Mouse (Mus musculus) myocyte (in vitro differentiated cells): ENCODE data around the gene Dnlz. TPM values are rescaled to one million over a fixed set of nuclear protein-coding genes. Genes with fewer than 3 reads are reported as not detected.
A peak's percentile ranks its signal among the peaks of the same experiment; 100 is the strongest.

Source experiments
- H3K27me3 ChIP-seq: one replicate; pipeline ENCODE4 v1.6.1; 2011; ENCODE audit not compliant: control insufficient read depth, insufficient read depth, insufficient read length
- H3K36me3 ChIP-seq: one replicate; pipeline ENCODE4 v1.6.1; 2011; ENCODE audit not compliant: control insufficient read depth, insufficient read depth
- H3K4me2 ChIP-seq: one replicate; pipeline ENCODE4 v1.6.1; 2011; ENCODE audit warnings: low read depth, control low read depth
- H3K4me3 ChIP-seq: one replicate; pipeline ENCODE4 v1.5.1; 2011; ENCODE audit warnings: mild to moderate bottlenecking, control low read depth, moderate library complexity
- H3K79me2 ChIP-seq: one replicate; pipeline ENCODE4 v1.6.1; 2011; ENCODE audit not compliant: control insufficient read depth, insufficient read depth
- H3ac ChIP-seq: one replicate; pipeline ENCODE4 v1.6.1; 2011; ENCODE audit not compliant: control insufficient read depth, insufficient read length
- CEBPB ChIP-seq: IDR thresholded peaks from 2 replicates; pipeline ENCODE4 v1.6.1; 2011; ENCODE audit warnings: mild to moderate bottlenecking, moderate library complexity; ENCODE audit not compliant: poor library complexity, insufficient read depth, severe bottlenecking
- E2F4 ChIP-seq: IDR thresholded peaks from one replicate; pipeline ENCODE4 v1.6.1; 2011; ENCODE audit warnings: mild to moderate bottlenecking, control low read depth, moderate library complexity; ENCODE audit not compliant: insufficient read depth
- MAX ChIP-seq: IDR thresholded peaks from one replicate; pipeline ENCODE4 v1.6.1; 2011; ENCODE audit warnings: low read depth, mild to moderate bottlenecking, control low read depth
- MYOD1 ChIP-seq, 3 experiments: IDR thresholded peaks; one replicate each; pipeline ENCODE4 v1.6.1; 2011; ENCODE audit warnings: control low read depth in 2 of 3, low read depth in 2 of 3, mild to moderate bottlenecking in 2 of 3, moderate library complexity in 1 of 3; ENCODE audit not compliant: insufficient read length in 2 of 3, control insufficient read depth in 1 of 3
- MYOG ChIP-seq, 3 experiments: IDR thresholded peaks; one replicate each; pipeline ENCODE4 v1.6.1; 2011; ENCODE audit warnings: control low read depth in 2 of 3, low read depth in 2 of 3, mild to moderate bottlenecking in 2 of 3; ENCODE audit not compliant: insufficient read length in 2 of 3, control insufficient read depth in 1 of 3, insufficient read depth in 1 of 3
- POLR2A ChIP-seq: IDR thresholded peaks from one replicate; pipeline ENCODE4 v1.6.1; 2011; ENCODE audit warnings: low read depth, mild to moderate bottlenecking, control low read depth, moderate library complexity; ENCODE audit not compliant: insufficient read length
- POLR2AphosphoS2 ChIP-seq: IDR thresholded peaks from one replicate; pipeline ENCODE4 v1.6.1; 2011; ENCODE audit warnings: low read depth, control low read depth; ENCODE audit not compliant: insufficient read length
- REST ChIP-seq: IDR thresholded peaks from one replicate; pipeline ENCODE4 v1.6.1; 2011; ENCODE audit warnings: mild to moderate bottlenecking, control low read depth, moderate library complexity; ENCODE audit not compliant: insufficient read depth, insufficient read length
- SRF ChIP-seq: IDR thresholded peaks from one replicate; pipeline ENCODE4 v1.6.1; 2011; ENCODE audit warnings: low read depth; ENCODE audit not compliant: control insufficient read depth, insufficient read length
- TCF12 ChIP-seq: IDR thresholded peaks from one replicate; pipeline ENCODE4 v1.6.1; 2011; ENCODE audit warnings: mild to moderate bottlenecking, control low read depth; ENCODE audit not compliant: poor library complexity, insufficient read depth, severe bottlenecking
- TCF3 ChIP-seq: IDR thresholded peaks from one replicate; pipeline ENCODE4 v1.6.1; 2011; ENCODE audit warnings: low read depth, control low read depth; ENCODE audit not compliant: insufficient read length
- USF1 ChIP-seq: IDR thresholded peaks from one replicate; pipeline ENCODE4 v1.6.1; 2011; ENCODE audit warnings: low read depth, mild to moderate bottlenecking, control low read depth, moderate library complexity
- polyA plus RNA-seq: library from polyadenylated mRNA; unstranded; fragments of >200 nt; fragmentation: generic; extraction: Trizol; gene quantifications from one replicate; pipeline ENCODE4 v1.2.1, GENCODE M21; 2012; ENCODE audit warnings: missing spikeins

Gene Dnlz
- polyA plus RNA-seq, 1 experiment: 28.4 TPM

DNA sequence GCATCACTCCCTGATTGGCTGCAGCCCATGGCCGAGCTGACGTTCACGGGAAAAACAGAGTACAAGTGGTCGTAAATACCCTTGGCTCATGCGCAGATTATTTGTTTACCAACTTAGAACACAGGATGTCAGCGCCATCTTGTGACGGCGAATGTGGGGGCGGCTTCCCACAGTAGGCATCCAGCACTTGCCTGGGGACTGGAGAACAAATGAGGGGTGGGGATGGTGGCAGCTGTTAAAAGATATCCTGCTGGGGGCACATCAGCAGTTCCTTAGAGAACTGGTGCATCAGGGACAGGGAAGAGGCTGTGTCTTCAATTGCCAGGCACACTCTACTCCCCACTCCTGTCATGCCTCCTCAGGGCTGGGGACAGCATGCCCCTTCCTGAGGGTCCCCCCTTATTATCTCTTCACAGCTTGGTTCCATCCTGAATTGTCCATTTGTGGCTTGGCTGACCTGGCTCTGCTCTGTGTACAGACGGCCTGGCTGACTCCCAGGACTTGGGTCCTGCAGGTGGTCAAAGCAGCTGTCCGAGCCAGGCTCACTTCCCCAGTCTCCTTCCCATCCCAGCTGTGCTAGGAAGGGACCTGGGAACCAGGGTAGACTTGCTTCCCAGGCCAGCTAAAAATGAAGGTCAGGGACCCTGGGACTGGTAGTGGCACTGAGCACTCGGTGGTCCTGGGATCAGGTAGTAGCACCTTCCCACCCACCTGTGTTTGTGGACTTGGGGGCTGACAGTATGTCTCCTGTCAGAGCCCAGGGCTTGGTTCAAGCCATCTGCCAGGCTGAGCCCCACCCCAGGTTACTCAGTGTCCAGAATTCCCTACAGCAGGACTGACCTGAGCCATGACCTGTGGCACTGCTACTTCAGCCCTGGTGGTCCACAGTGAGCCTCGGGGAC, 13.4 kb downstream of the Dnlz start:
- Histone ChIP-seq H3K36me3 (no peaks in the 10 kb centered on the region), H3ac (no peak overlapping the region), H3K4me2 (no peak overlapping the region), H3K79me2 (no peaks in the 10 kb centered on the region), H3K27me3 (no peaks in the 10 kb centered on the region), H3K4me3 (no peak overlapping the region)
- TF ChIP-seq CEBPB: no peak
- no peak for TF ChIP-seq MAX
- TF ChIP-seq MYOD1 (IDR thresholded peaks at IDR 0.05; ENCODE audit: control insufficient read depth in 1 of 3, insufficient read length in 2 of 3, low read depth in 2 of 3): peak in 2 of 3 experiments; percentile 22 to 66
- no peak for TF ChIP-seq TCF12
- TF ChIP-seq MYOG (IDR thresholded peaks at IDR 0.05; ENCODE audit: control insufficient read depth in 1 of 3, insufficient read depth in 1 of 3, insufficient read length in 2 of 3, low read depth in 2 of 3): peak in 2 of 3 experiments; percentile 34 to 64
- TF ChIP-seq SRF: no peak

DNA sequence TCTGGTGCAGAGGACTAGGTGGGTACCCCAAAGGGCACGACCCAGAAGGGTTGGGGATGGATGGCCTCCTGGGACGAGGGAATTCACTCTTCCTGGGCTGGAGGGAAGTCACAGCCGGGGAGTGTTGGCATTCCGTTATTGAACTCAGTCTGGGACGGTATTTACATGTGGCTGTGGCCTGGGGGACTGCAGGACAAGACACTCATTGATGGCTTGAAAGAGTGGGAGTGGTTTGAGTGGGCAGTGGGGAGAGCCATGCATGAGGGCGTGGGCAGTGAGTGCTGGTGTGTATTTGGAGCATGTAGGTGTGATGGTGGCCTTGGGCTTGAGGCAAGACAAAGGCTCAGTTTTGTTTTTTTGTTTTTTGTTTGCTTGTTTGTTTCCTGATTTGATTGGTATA, 21.2 kb downstream of the Dnlz start:
- Histone ChIP-seq H3K79me2 (no peaks in the 10 kb centered on the region), H3K36me3 (peaks cover 7% of the 10 kb centered on the region), H3K4me2 (no peak overlapping the region), H3K4me3 (no peak overlapping the region), H3K27me3 (no peaks in the 10 kb centered on the region), H3ac (no peak overlapping the region)
- no peak for TF ChIP-seq TCF12
- no peak for TF ChIP-seq POLR2A
- no peak for TF ChIP-seq MAX
- TF ChIP-seq CEBPB: no peak
- no peak for TF ChIP-seq MYOG (IDR thresholded peaks at IDR 0.05; ENCODE audit: control insufficient read depth in 1 of 3, insufficient read depth in 1 of 3, insufficient read length in 2 of 3, low read depth in 2 of 3)
- no peak for TF ChIP-seq TCF3
- no peak for TF ChIP-seq MYOD1 (IDR thresholded peaks at IDR 0.05; ENCODE audit: control insufficient read depth in 1 of 3, insufficient read length in 2 of 3, low read depth in 2 of 3)
- no peak for TF ChIP-seq POLR2AphosphoS2
- TF ChIP-seq SRF: no peak
- no peak for TF ChIP-seq USF1
- no peak for TF ChIP-seq REST
- no peak for TF ChIP-seq E2F4

- Histone ChIP-seq H3K4me2 (no peak overlapping the region), H3K27me3 (no peaks in the 10 kb centered on the region), H3K36me3 (peaks cover 7% of the 10 kb centered on the region), H3ac (no peak overlapping the region), H3K4me3 (no peak overlapping the region), H3K79me2 (no peaks in the 10 kb centered on the region)
- no peak for TF ChIP-seq POLR2A
- TF ChIP-seq SRF: no peak
- no peak for TF ChIP-seq MYOG (IDR thresholded peaks at IDR 0.05; ENCODE audit: control insufficient read depth in 1 of 3, insufficient read depth in 1 of 3, insufficient read length in 2 of 3, low read depth in 2 of 3)
- no peak for TF ChIP-seq POLR2AphosphoS2
- no peak for TF ChIP-seq E2F4
- no peak for TF ChIP-seq REST
- no peak for TF ChIP-seq CEBPB
- TF ChIP-seq TCF12: no peak
- TF ChIP-seq MAX: no peak
- no peak for TF ChIP-seq TCF3
- TF ChIP-seq USF1: no peak
- TF ChIP-seq MYOD1 (IDR thresholded peaks at IDR 0.05; ENCODE audit: control insufficient read depth in 1 of 3, insufficient read length in 2 of 3, low read depth in 2 of 3): no peak
Observed at GRCm38 (mm10) chr2:26330056-26330468, 21.8 kb downstream of the Dnlz start.

- Histone ChIP-seq H3K4me3 (no peak overlapping the region), H3K36me3 (peaks cover 7% of the 10 kb centered on the region), H3ac (no peak overlapping the region), H3K79me2 (no peaks in the 10 kb centered on the region), H3K27me3 (no peaks in the 10 kb centered on the region), H3K4me2 (no peak overlapping the region)
- TF ChIP-seq MYOG (IDR thresholded peaks at IDR 0.05; ENCODE audit: control insufficient read depth in 1 of 3, insufficient read depth in 1 of 3, insufficient read length in 2 of 3, low read depth in 2 of 3): no peak
- TF ChIP-seq TCF3: no peak
- TF ChIP-seq POLR2A: no peak
- no peak for TF ChIP-seq MYOD1 (IDR thresholded peaks at IDR 0.05; ENCODE audit: control insufficient read depth in 1 of 3, insufficient read length in 2 of 3, low read depth in 2 of 3)
- no peak for TF ChIP-seq CEBPB
- no peak for TF ChIP-seq SRF
- TF ChIP-seq E2F4: no peak
- no peak for TF ChIP-seq MAX
- TF ChIP-seq REST: no peak
- TF ChIP-seq POLR2AphosphoS2: no peak
- TF ChIP-seq USF1: no peak
- TF ChIP-seq TCF12: no peak
Observed at GRCm38 (mm10) chr2:26329402-26329801, 22.5 kb downstream of the Dnlz start.
